Mouse (Mus musculus) retina, postnatal 7 days (tissue): ENCODE measurements around the gene Hoxa10.

Experiments used
- DNase-seq: peaks from one replicate; pipeline ENCODE4 v3.0.0-alpha.2; 2012; ENCODE audit warnings: low read depth, low spot score

Hoxa10 gene

GRCm38 (mm10) chr6:52182793-52183192, 57.9 kb downstream of the Hoxa10 start:
- no peak for DNase-seq

- no peak for DNase-seq
Observed at GRCm38 (mm10) chr6:52182030-52182429, 58.6 kb downstream of the Hoxa10 start.
